Mouse (Mus musculus): ENCODE data around the gene Lrrc1.

GRCm38 (mm10) chr9:77525595-77526295 is 18.9 kb downstream of the Lrrc1 start:
- no peak for TF ChIP-seq CTCF (conservative IDR thresholded peaks at IDR 0.05; ENCODE audit: low read length)
- TF ChIP-seq POU5F1 (IDR thresholded peaks at IDR 0.05; ENCODE audit: borderline replicate concordance, low read length) = no peak
